Mouse (Mus musculus): ENCODE results near the gene Catsper4. TPM values are rescaled to one million over a fixed set of nuclear protein-coding genes. Genes with fewer than 3 reads are reported as not detected.

Gene Catsper4
- polyA plus RNA-seq (2015; fragmentation: Nextera tagmentation; extraction: Ambion mirVana), result not detected in 2 replicates

GRCm38 (mm10) chr4:134227194-134227593 lies at the start of gene Catsper4:
TSS of gene Catsper4 (minus strand) at chr4:134227383.

GRCm38 (mm10) chr4:134253722-134254324 lies 26.6 kb upstream of the Catsper4 start, which contains the start of gene Grrp1:
TSS of gene Grrp1 (minus strand) at chr4:134254106.

GRCm38 (mm10) chr4:134246719-134247258 lies 19.6 kb upstream of the Catsper4 start, which contains the start of gene Gm30191:
TSS of gene Gm30191 (plus strand) at chr4:134246935.

GRCm38 (mm10) chr4:134245148-134245843 lies 18.1 kb upstream of the Catsper4 start, which contains the start of gene Zfp593:
TSS of gene Zfp593 (minus strand) at chr4:134245592.

GRCm38 (mm10) chr4:134243516-134244250 lies 16.5 kb upstream of the Catsper4 start, which contains the start of gene E130218I03Rik:
TSS of gene E130218I03Rik (plus strand) at chr4:134243662.

GRCm38 (mm10) chr4:134238279-134238651 lies 11.1 kb upstream of the Catsper4 start, which contains the start of gene Cnksr1:
TSS of gene Cnksr1 (minus strand) at chr4:134238399.

GRCm38 (mm10) chr4:134202904-134203303 lies 24.3 kb downstream of the Catsper4 start, which contains the start of gene Gm7534:
TSS of gene Gm7534 (minus strand) at chr4:134203004.

Other genes with a start within 250 kb of the Catsper4 start
- 17.5 and 18.5 TPM in 2 replicates for gene Dhdds, start 226.5 kb downstream of the Catsper4 start, polyA plus RNA-seq (2015; fragmentation: Nextera tagmentation; extraction: Ambion mirVana)
- gene Lin28a, start 208.5 kb downstream of the Catsper4 start, polyA plus RNA-seq (2015; fragmentation: Nextera tagmentation; extraction: Ambion mirVana), result 1.3 and 2.2 TPM in 2 replicates
- gene Zfp683, start 173.5 kb downstream of the Catsper4 start, polyA plus RNA-seq (2015; fragmentation: Nextera tagmentation; extraction: Ambion mirVana), result 0.08 and 0.15 TPM in 2 replicates
- gene Crybg2, start 166.6 kb downstream of the Catsper4 start, polyA plus RNA-seq (2015; fragmentation: Nextera tagmentation; extraction: Ambion mirVana), result 1.9 TPM in 2 replicates
- 274 and 378 TPM in 2 replicates for gene Cd52, start 132.3 kb downstream of the Catsper4 start, polyA plus RNA-seq (2015; fragmentation: Nextera tagmentation; extraction: Ambion mirVana)
- gene Ubxn11, start 124.8 kb downstream of the Catsper4 start, polyA plus RNA-seq (2015; fragmentation: Nextera tagmentation; extraction: Ambion mirVana), result 3.3 and 4.5 TPM in 2 replicates
- 386 and 481 TPM in 2 replicates for gene Sh3bgrl3, start 98.6 kb downstream of the Catsper4 start, polyA plus RNA-seq (2015; fragmentation: Nextera tagmentation; extraction: Ambion mirVana)
- gene Cep85, start 40.3 kb downstream of the Catsper4 start, polyA plus RNA-seq (2015; fragmentation: Nextera tagmentation; extraction: Ambion mirVana), result 113 and 118 TPM in 2 replicates
- not detected in 2 replicates for gene Gm7534, start 24.4 kb downstream of the Catsper4 start, polyA plus RNA-seq (2015; fragmentation: Nextera tagmentation; extraction: Ambion mirVana)
- gene Cnksr1, start 11.0 kb upstream of the Catsper4 start, polyA plus RNA-seq (2015; fragmentation: Nextera tagmentation; extraction: Ambion mirVana), result 0.16 TPM in 2 replicates
- gene E130218I03Rik, start 16.3 kb upstream of the Catsper4 start, polyA plus RNA-seq (2015; fragmentation: Nextera tagmentation; extraction: Ambion mirVana), result 0.17 and 0.51 TPM in 2 replicates
- gene Zfp593, start 18.2 kb upstream of the Catsper4 start, polyA plus RNA-seq (2015; fragmentation: Nextera tagmentation; extraction: Ambion mirVana), result 12.5 and 13.6 TPM in 2 replicates
- gene Gm30191, start 19.6 kb upstream of the Catsper4 start, polyA plus RNA-seq (2015; fragmentation: Nextera tagmentation; extraction: Ambion mirVana), result not detected in 2 replicates
- gene Grrp1, start 26.7 kb upstream of the Catsper4 start, polyA plus RNA-seq (2015; fragmentation: Nextera tagmentation; extraction: Ambion mirVana), result 8.5 and 9.0 TPM in 2 replicates
- 14.1 and 15.3 TPM in 2 replicates for gene Pdik1l, start 60.5 kb upstream of the Catsper4 start, polyA plus RNA-seq (2015; fragmentation: Nextera tagmentation; extraction: Ambion mirVana)
- 0.41 and 0.76 TPM in 2 replicates for gene Trim63, start 87.7 kb upstream of the Catsper4 start, polyA plus RNA-seq (2015; fragmentation: Nextera tagmentation; extraction: Ambion mirVana)
- 0.57 and 0.70 TPM in 2 replicates for gene Slc30a2, start 115.8 kb upstream of the Catsper4 start, polyA plus RNA-seq (2015; fragmentation: Nextera tagmentation; extraction: Ambion mirVana)
- 0.38 and 0.48 TPM in 2 replicates for gene Extl1, start 156.5 kb upstream of the Catsper4 start, polyA plus RNA-seq (2015; fragmentation: Nextera tagmentation; extraction: Ambion mirVana)
- gene Pafah2, start 168.9 kb upstream of the Catsper4 start, polyA plus RNA-seq (2015; fragmentation: Nextera tagmentation; extraction: Ambion mirVana), result 4.3 and 6.0 TPM in 2 replicates
- gene Stmn1, start 240.9 kb upstream of the Catsper4 start, polyA plus RNA-seq (2015; fragmentation: Nextera tagmentation; extraction: Ambion mirVana), result 682 and 691 TPM in 2 replicates